Mouse (Mus musculus) fibroblast of lung, adult 2 months (primary cell): Measurements from ENCODE around the gene Gpr141.
"Not testable (repeated sequence)": the region's sequence is repeated elsewhere in the genome, so short reads cannot be mapped to it uniquely, and the experiment has no call there.

Experiments used
- DNase-seq: peaks from one replicate; pipeline ENCODE4 v3.0.0-alpha.2; 2011; ENCODE audit warnings: low read depth

Gpr141 gene

GRCm38 (mm10) chr13:19824071-19824470, at the start of gene Gpr141:
Gene Gpr141, minus strand, starts transcription at chr13:19824257.
- peak; percentile 11 for DNase-seq

GRCm38 (mm10) chr13:19864241-19864640, 40.2 kb upstream of the Gpr141 start:
- no peak for DNase-seq

DNA sequence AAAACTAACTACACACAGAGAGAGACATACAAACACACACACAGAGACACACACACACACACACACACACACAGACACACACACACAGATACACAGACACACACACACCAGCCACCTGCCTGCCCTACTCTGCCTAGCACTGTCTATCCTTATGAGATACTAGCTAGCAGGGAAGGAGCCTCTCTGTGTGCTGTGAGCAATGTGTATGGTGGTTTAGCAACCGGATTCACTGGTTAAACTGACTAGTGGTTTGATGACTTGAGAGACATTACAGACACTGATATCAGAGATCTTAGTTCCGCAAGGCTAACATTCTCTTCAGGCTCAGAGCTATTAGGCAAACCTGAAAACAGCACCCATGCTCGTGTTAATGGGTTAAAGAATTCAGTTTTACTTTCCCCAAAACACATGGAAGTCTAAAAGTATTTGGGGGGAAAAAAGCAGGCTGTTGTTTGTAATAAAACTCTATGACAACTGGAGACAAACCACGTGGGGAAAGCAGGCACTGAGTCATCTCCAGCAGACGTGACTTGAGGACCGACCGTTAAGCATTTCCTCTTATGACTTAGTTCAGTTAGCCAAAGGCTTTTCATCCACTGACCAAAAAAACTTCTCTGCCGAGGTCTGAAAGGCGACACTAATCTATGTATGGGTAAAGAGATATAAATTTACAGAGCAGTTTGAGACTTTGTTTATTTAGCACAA, 30.7 kb upstream of the Gpr141 start:
- DNase-seq: peak; percentile 34

GRCm38 (mm10) chr13:19854049-19854448, 30.0 kb upstream of the Gpr141 start:
- no peak for DNase-seq

DNA sequence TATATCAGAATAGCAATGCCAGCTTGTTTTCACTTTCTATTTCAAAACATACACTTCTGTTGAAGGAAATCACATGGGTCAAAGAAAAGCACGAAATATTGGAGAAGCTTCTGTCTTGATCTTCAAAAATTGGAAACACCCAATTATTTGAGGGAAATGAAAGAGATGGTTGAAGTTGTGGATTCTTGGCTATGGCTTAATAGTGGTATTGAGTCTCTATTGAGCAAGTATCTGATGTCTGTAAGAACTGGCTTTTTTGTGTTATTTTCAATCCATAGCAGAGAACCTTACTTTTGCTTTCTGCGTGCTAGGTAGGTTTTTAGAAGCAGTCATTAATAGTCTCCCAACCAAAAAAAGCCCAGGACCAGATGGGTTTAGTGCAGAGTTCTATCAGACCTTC, 19.4 kb upstream of the Gpr141 start:
- DNase-seq: no peak

- no peak for DNase-seq
These were observed 18.6 kb upstream of the Gpr141 start for GRCm38 (mm10) chr13:19842707-19843106.

DNA sequence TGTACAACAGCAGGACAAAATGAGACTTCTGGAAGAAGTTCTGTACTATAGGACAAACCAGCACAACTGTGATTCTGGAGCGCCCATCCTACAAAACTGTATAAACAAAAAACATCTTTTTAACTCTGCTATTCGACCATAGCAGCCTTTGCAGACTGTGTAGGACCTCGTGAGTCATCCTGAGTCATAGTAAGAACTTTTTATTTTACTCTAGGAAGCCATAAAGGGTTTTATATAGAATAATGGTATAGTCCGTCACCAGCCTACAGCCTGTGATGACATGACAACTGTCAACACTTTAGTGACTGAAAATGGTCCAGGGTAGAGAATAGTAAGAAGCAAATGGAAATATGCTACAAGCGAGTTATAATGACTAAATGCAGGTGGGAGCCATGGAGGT, 17.6 kb upstream of the Gpr141 start:
- no peak for DNase-seq

- no peak for DNase-seq
These were observed 16.1 kb upstream of the Gpr141 start for GRCm38 (mm10) chr13:19840206-19840605.

DNA sequence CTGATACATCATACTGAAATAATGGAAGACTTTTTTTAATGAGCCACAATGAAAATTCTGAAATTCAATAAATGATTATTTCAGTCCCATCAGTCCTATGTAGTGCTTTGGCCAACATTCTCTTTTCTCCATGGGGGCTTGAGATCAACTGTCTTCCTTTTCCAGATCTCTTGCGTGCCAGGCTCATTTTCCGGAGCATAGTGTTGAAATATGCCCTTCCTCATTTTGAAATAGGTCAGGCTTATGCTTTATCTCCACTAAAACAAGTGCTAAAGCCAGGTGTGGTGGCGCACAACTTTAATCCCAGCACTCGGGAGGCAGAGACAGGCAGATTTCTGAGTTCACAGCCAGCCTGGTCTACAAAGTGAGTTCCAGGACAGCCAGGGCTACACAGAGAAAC, 6.5 kb upstream of the Gpr141 start:
- no peak for DNase-seq

- DNase-seq: no peak
These were observed 4.0 kb upstream of the Gpr141 start for GRCm38 (mm10) chr13:19828095-19828494.

DNA sequence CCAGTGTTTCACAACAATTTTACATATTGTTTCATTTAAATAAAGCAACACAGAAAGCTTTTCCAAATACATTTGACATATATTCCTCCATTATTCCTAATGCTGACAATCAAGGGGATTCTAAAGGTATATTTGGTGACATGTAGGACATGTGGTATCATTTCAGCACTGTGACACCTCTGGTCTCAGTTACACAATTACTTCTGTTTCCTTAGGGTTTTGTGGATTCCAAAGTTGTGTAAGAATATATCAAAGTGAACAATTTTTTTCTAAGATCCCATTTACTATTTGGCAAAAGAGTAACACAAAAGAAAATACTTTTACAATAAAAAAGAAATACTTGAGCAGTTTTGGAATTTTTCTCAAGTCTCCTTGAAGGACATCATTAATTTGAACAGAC, 2.4 kb downstream of the Gpr141 start:
- no peak for DNase-seq

DNA sequence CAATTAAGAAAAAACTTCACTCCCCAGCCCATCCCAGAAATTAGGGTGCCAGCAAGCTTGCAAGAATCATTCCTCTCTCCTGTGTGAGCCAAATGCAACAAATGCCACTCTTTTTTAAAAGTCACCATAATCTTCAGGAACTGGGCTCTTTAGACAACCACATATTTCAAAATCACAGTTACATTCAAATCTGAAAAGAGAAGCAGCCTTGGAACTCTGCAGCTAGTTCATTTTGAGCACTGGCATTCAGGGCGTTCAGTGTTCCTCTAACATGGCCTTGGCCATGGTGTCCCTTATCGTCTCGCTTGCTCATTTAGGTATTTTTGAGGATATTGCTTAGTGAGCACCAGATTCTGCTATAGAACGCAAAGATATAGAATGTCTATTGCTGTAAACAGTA, 4.1 kb downstream of the Gpr141 start:
- DNase-seq: no peak

DNA sequence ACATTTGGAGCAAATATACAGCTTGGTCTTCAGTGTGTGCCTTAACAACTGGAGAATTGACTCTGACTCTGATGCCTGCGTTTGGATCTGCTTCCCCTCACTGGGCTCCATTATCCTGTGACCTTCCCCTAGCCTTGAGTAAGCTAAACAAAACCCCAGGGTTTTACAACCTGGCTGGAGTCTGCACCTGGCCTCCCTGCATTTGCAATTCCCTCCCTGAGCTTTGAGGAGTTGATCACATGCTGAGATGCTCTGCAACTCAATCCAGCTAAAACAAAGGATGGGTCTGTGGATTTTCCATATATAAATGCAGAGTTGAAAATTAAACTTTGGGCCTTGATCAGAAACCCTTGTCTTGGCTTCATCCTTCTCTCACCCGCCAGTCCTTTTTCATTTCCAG, 4.8 kb downstream of the Gpr141 start:
- DNase-seq: no peak

DNA sequence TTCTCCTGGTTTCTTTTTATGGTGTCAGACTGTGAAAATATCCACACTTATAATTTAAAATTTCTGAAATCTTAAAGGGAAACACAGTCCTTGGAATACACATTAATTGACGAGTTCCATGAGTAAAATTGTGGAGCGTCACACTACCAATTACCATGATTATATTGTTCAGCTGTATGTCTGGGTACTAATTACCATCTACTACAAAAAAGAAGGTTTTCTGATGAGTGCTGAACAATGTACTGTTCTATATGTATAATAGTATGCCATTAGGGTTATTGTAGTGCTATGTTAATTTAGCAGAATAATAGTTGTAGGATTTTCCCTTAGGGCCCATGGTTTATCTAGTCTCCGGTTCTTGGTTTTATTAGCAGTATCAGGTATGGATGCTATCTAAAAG, 29.1 kb downstream of the Gpr141 start:
- DNase-seq: no peak

- DNase-seq: no peak
These were observed 29.6 kb downstream of the Gpr141 start for GRCm38 (mm10) chr13:19794486-19794885.

- DNase-seq: no peak
These were observed 30.3 kb downstream of the Gpr141 start for GRCm38 (mm10) chr13:19793761-19794160.

DNA sequence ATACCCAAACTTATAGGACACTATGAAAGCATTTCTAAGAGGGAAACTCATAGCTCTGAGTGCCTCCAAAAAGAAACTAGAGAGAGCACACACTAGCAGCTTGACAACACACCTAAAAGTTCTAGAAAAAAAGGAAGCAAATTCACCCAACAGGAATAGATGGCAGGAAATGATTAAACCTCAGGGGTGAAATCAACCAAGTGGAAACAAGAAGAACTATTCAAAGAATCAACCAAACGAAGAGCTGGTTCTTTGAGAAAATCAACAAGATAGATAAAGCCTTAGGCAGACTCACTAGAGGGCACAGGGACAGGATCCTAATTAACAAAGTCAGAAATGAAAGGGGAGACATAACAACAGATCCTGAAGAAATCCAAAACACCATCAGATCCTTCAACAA, 36.1 kb downstream of the Gpr141 start:
- DNase-seq: not testable (repeated sequence)

GRCm38 (mm10) chr13:19770163-19770562, 53.9 kb downstream of the Gpr141 start:
- DNase-seq: peak; percentile 53

DNA sequence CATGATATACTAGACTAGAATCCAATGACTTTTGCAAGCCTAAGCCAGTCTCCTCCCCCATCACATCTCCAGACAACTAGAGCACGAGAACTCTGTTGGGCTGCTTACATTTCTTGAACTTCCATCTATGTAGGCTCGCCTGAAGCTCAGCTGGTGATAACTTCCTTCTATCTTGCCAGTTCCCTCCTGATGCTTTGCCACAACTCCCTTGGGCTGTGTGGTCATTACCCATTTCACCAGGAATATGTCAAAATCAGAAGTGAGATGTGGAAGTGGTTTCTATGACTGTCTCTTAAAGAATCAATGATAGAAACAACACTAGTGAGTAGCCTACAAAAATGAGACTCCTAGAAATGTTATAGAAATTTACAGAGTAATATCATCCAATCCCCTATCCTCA, 56.9 kb downstream of the Gpr141 start:
- no peak for DNase-seq

- peak; percentile 56 for DNase-seq
These were observed 59.8 kb downstream of the Gpr141 start for GRCm38 (mm10) chr13:19764276-19764675.

DNA sequence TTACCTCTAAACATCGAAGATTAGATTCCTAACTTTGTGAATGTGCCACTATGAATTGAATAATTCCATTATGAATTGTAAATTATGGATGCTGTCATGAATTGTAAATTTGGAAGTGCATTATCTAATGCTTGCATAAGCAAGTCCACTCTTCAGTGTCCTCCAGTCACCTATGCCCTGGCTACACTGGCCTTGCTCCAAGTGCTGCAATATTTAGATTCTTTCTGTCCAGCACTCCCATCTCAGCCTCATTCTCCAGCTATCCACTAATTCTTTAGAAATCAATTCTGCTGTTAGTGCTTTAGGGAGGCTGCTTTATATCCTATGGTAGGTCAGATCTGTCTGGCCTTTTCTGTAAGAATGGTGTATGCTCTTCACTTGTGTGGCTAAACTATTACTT, 60.8 kb downstream of the Gpr141 start:
- DNase-seq: no peak

GRCm38 (mm10) chr13:19745741-19746140, 78.3 kb downstream of the Gpr141 start:
- no peak for DNase-seq

DNA sequence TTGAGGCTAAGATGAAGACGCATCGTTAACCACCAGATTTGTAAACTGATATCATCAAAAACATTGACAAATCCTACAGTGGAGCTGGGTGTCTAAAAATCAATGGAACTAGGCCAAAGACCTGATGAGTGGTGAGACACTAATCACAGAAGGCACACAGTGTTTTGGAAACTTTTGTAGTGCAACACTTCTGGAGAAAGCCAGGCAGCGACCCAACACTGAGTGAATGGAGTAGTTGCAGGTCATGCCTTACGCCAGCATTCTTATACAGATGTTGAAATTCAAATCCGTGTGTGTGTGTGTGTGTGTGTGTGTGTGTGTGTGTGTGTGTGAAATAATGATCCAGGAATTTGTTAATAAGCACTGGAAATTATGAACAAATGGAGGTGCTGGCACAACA, 79.5 kb downstream of the Gpr141 start:
- DNase-seq: no peak

- DNase-seq: no peak
These were observed 89.5 kb downstream of the Gpr141 start for GRCm38 (mm10) chr13:19734597-19734996.
